Mouse (Mus musculus): Measurements from ENCODE around the gene Styk1. TPM values are rescaled to one million over a fixed set of nuclear protein-coding genes. Genes with fewer than 3 reads are reported as not detected.

The Styk1 gene
- polyA plus RNA-seq, 1 experiment from 2014 or later = 4.7 TPM

DNA sequence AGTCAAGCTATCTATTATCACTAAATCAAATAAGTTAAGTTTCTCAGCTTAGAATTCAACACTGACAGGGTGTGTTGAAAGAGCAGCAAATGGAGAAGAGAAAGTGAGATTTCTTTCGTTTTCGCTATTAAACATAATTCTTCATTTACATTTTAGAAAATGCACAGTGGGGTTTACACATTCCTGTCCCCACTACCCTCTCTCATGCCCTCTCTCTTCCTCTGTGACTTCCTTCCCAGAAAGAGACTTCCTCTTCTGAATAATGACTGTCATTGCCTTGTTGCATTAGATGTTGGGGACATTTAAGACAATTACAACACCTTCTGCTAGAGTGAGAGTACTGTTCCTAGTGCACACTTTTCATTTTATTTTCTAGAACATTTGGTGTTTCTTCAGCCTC lies 83.8 kb downstream of the Styk1 start:
- H3K27me3 ChIP-seq = no peaks in the 10 kb centered on the region

DNA sequence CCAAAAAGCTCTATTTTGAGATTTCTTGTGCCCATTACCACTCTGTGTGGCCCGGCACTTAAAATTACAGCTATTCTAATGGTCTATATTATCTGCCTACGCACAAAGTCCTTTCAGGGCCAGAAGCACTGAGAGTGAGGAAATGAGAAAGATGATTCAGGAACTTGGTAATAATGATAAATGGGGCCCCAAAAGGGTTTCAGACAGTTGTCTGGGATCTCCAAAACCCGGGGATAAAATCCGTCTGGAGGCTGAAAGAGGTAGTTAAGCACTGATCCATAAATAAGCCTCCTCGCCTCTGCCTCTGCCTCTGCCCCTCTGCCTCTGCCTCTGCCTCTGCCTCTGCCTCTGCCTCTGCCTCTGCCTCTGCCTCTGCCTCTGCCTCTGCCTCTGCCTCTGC lies 89.2 kb downstream of the Styk1 start:
- Histone ChIP-seq H3K4me1 (replicated peaks) (no peaks in the 10 kb centered on the region), H3K27me3 (no peaks in the 10 kb centered on the region), H3K27ac (replicated peaks) (no peak overlapping the region), H3K4me2 (no peak overlapping the region), H3K4me3 (no peak overlapping the region), H3K9ac (no peak overlapping the region), H3K36me3 (no peaks in the 10 kb centered on the region), H3K9me3 (no peaks in the 10 kb centered on the region)
- ATAC-seq (ENCODE audit: low FRiP score, low read depth) = no peak
- 91% methylated on average over 5 of the region's 5 CpGs for WGBS

More for the DNA sequence above, 83.8 kb downstream of the Styk1 start:
- Histone ChIP-seq H3K9me3 (no peaks in the 10 kb centered on the region), H3K9ac (no peak overlapping the region), H3K36me3 (no peaks in the 10 kb centered on the region), H3K4me1 (replicated peaks) (no peaks in the 10 kb centered on the region), H3K4me2 (no peak overlapping the region), H3K27ac (replicated peaks) (no peak overlapping the region), H3K4me3 (no peak overlapping the region)
- whole genome bisulfite sequencing = 94% methylated on average over 2 of the region's 2 CpGs
- no peak for ATAC-seq (ENCODE audit: low FRiP score, low read depth)

DNA sequence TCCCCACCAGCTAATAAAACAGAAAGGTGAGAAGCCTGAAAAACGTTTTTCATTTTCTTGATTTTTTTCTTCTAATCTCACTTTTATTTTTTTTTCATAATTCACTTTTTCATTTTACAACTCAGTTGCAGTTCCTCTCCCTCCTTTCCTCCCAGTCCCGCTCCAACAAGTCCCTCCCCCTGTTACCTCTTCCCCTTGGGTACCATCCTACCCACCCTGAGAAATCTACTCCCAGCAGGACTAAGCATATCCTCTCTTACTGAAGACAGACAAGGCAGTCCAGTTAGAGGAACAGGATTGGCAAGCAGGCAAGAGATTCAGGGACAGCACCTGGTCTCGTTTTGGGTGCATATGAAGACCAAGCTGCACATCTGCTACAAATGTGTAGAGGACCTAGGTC lies 90.6 kb downstream of the Styk1 start:
- Histone ChIP-seq H3K36me3 (no peaks in the 10 kb centered on the region), H3K4me1 (replicated peaks) (no peaks in the 10 kb centered on the region), H3K4me3 (no peak overlapping the region), H3K9me3 (no peaks in the 10 kb centered on the region), H3K4me2 (no peak overlapping the region), H3K27ac (replicated peaks) (no peak overlapping the region), H3K9ac (no peak overlapping the region), H3K27me3 (no peaks in the 10 kb centered on the region)
- 74% methylated on average over 3 of the region's 3 CpGs for WGBS
- ATAC-seq (ENCODE audit: low FRiP score, low read depth) = no peak

DNA sequence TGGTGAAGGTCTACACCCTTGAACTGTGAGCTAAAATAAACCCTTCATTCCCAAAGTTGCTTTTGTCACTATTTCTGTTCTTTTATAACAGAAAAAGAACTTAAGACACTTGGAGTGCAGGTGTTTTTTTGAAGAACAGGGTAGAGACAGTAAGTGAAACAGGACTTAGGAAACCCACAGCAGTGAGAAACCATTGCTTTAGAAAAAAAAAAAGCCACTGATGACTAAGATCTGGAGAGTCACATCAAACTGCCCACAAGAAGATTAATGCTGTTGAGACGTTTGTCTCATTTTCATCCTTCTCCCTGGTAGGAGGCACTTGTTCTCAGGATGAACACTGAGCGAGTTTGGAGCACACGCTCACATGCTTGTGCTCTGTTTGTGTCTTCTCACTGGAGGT lies 91.4 kb downstream of the Styk1 start:
- no peak overlapping the region for H3K27ac ChIP-seq (replicated peaks)
- no peaks in the 10 kb centered on the region for H3K4me1 ChIP-seq (replicated peaks)
- ATAC-seq (ENCODE audit: low FRiP score, low read depth) = no peak
- no peaks in the 10 kb centered on the region for H3K9me3 ChIP-seq
- H3K9ac ChIP-seq = no peak overlapping the region
- H3K4me2 ChIP-seq = no peak overlapping the region
- no peaks in the 10 kb centered on the region for H3K36me3 ChIP-seq
- no peak overlapping the region for H3K4me3 ChIP-seq
- H3K27me3 ChIP-seq = no peaks in the 10 kb centered on the region
- 90% methylated on average over 3 of the region's 3 CpGs for WGBS

Other genes with a start within 250 kb of the Styk1 start
- gene Klra2, start 106.2 kb downstream of the Styk1 start, polyA plus RNA-seq (2015; fragmentation: Nextera tagmentation; extraction: Ambion mirVana) = 0.10 and 0.12 TPM in 2 replicates
- gene Magohb, start 60.4 kb downstream of the Styk1 start, polyA plus RNA-seq (2015; fragmentation: Nextera tagmentation; extraction: Ambion mirVana) = 35.1 and 36.6 TPM in 2 replicates
- gene Ybx3, start 34.9 kb upstream of the Styk1 start, polyA plus RNA-seq (2015; fragmentation: Nextera tagmentation; extraction: Ambion mirVana) = 22.0 and 29.6 TPM in 2 replicates
- not detected in 2 replicates for gene 5430401F13Rik, start 132.8 kb upstream of the Styk1 start, polyA plus RNA-seq (2015; fragmentation: Nextera tagmentation; extraction: Ambion mirVana)
- not detected in 2 replicates for gene Gm6619, start 132.8 kb upstream of the Styk1 start, polyA plus RNA-seq (2015; fragmentation: Nextera tagmentation; extraction: Ambion mirVana)

Data from hindbrain, embryonic 15.5 days (tissue).